Mouse (Mus musculus) intestine, postnatal 0 days (tissue): ENCODE results near the gene Hc. TPM values are rescaled to one million over a fixed set of nuclear protein-coding genes. Genes with fewer than 3 reads are reported as not detected.

Experiments used
- ATAC-seq: fragments of 200-750 bp; cut with Nextera tagmentation; 2 replicates; pipeline ENCODE4 v1.8.0; 2017; ENCODE audit warnings: mild to moderate bottlenecking, moderate TSS enrichment, moderate library complexity
- H3K27ac ChIP-seq: fragments of 300-500 bp; sonication (generic); 2 replicates; pipeline ENCODE4 v1.5.1; 2014; ENCODE audit warnings: mild to moderate bottlenecking, low read depth, low read length, moderate library complexity
- H3K27me3 ChIP-seq: fragments of 300-500 bp; sonication (generic); replicated peaks from 2 replicates; pipeline ENCODE4 v1.6.1; 2014; ENCODE audit warnings: low read length, mixed read lengths; ENCODE audit not compliant: control insufficient read depth, insufficient read depth
- H3K36me3 ChIP-seq: fragments of 300-500 bp; sonication (generic); 2 replicates; pipeline ENCODE4 v1.6.1; 2014; ENCODE audit warnings: mild to moderate bottlenecking, moderate library complexity; ENCODE audit not compliant: control insufficient read depth, insufficient read depth
- H3K4me1 ChIP-seq: fragments of 300-500 bp; sonication (generic); replicated peaks from 2 replicates; pipeline ENCODE4 v1.6.1; 2014; ENCODE audit warnings: antibody characterized with exemption, low read length, mixed read lengths; ENCODE audit not compliant: control insufficient read depth, insufficient read depth
- H3K4me2 ChIP-seq: fragments of 300-500 bp; sonication (generic); replicated peaks from 2 replicates; pipeline ENCODE4 v1.6.1; 2014; ENCODE audit warnings: low read depth, mild to moderate bottlenecking, moderate library complexity
- H3K4me3 ChIP-seq: fragments of 300-500 bp; sonication (generic); 2 replicates; pipeline ENCODE4 v1.5.1; 2014; ENCODE audit warnings: low read depth, low read length
- H3K9ac ChIP-seq: fragments of 300-500 bp; sonication (generic); 2 replicates; pipeline ENCODE4 v1.6.1; 2014; ENCODE audit warnings: mild to moderate bottlenecking, low read depth, low read length
- H3K9me3 ChIP-seq: fragments of 300-500 bp; sonication (generic); 2 replicates; pipeline ENCODE4 v1.6.1; 2016; ENCODE audit warnings: mixed run types; ENCODE audit not compliant: control insufficient read depth
- CTCF ChIP-seq: sonication (generic); IDR thresholded peaks from 2 replicates; pipeline ENCODE4 v1.5.1; 2016; ENCODE audit warnings: low read depth, mild to moderate bottlenecking, control low read depth, antibody characterized with exemption, moderate library complexity
- WGBS: fragments of 180-500 bp; shearing (Covaris S2); extraction: QIAGEN DNeasy Blood & Tissue Kit; methylation state at CpG from one replicate; pipeline ENCODE4 v1.1.7; 2014; 5-methylcytosine and 5-hydroxymethylcytosine counted together
- polyA plus RNA-seq: library from polyadenylated mRNA; unstranded; fragments of >200 nt; fragmentation: Nextera tagmentation; extraction: Ambion mirVana; gene quantifications from 2 replicates; pipeline ENCODE4 v1.2.1, GENCODE M21; 2015

Gene Hc
- polyA plus RNA-seq, 1 experiment from 2014 or later = 0.14 TPM

DNA sequence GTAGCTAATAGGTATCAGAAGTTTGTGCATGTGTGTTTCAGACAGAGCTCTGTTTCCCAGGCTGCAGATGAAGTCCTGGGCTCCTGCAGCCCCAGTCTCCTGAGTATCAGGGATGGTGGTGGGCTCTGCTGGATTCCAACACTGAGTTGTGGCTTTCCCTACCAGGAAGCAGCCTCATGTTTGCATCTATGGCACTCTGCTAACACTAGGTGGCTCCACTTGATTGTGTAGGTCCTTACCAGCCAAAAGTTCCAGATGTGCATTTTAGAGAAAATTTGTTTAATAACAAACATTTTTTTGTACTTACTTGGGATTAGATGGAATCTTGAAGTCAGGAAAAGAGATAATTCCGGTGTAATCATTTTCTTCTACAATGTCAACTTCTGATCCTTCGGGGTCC is 16.3 kb downstream of the Hc start:
- no peak overlapping the region for H3K9ac ChIP-seq
- no peak overlapping the region for H3K4me2 ChIP-seq
- no peaks in the 10 kb centered on the region for H3K9me3 ChIP-seq
- no peaks in the 10 kb centered on the region for H3K4me1 ChIP-seq
- H3K4me3 ChIP-seq = no peak overlapping the region
- H3K27me3 ChIP-seq = no peaks in the 10 kb centered on the region
- peak; percentile 83 for TF ChIP-seq CTCF
- 60% methylated on average over 2 of the region's 2 CpGs for WGBS
- H3K36me3 ChIP-seq = no peaks in the 10 kb centered on the region
- no peak overlapping the region for H3K27ac ChIP-seq
- ATAC-seq = no peak

DNA sequence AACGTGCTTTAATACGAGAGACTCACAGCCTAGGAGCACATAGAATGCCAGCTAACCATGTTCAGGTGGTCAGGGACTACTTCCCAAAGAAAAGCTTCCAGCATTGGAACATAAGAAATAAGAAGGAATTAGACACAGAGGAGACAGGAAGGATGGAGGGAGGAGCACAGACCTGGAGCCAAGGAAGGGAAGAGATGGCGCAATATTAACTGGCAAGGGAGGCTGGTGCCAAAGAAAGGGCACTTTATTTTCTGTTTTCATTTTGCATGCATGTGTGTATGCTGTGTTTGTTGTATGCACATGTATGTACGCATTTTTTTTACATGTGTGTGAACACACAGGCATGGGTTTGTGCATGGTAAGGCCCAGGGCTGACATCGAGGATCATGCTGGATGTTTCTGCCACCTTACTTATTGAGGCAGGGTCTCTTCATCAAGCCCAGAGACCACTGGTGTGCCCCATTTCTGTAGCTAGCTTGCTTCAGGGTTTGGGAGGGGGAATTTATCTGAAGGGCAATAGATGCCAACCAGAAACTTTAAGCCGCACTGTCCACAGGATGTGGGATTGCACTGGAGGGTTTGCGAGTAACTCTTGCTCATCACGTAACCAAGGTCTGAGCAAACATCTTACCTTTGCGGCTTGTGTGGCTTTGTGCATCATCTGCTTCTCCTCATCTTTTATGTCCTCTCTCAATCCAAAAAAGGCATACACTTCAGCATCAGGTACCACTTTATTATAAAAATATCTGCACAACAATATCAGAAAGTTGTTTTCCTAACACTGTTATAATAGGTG is 22.5 kb downstream of the Hc start:
- Histone ChIP-seq H3K4me3 (no peak overlapping the region), H3K4me1 (no peaks in the 10 kb centered on the region), H3K9me3 (no peaks in the 10 kb centered on the region), H3K27me3 (no peaks in the 10 kb centered on the region), H3K36me3 (no peaks in the 10 kb centered on the region), H3K27ac (no peak overlapping the region), H3K4me2 (no peak overlapping the region), H3K9ac (no peak overlapping the region)
- TF ChIP-seq CTCF = no peak
- 93% methylated on average over 9 of the region's 9 CpGs for WGBS
- ATAC-seq = no peak

DNA sequence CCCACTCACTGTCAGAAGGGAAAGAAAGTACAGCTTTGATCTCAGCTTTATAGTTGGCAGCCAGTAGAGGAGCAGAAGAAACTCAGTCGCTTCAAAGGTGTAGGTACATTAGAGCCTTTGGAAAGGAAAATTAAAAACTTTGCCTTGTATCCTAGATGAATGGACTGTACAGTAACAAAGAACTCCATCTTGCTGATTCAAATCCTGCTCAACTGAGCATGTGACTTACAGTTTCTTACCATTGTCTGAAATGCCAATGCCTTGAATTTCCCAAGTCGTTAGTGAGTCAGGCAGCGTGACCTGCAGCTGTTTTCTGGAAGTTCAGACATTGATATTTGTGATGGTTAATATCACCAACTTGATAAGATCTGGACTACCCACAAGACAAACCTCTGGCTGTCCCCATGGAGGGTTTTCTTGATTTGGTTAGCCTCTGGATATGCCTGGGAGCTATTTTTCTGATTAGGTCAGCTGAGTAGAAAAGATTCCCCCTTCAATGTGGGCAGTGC is 36.5 kb downstream of the Hc start:
- Histone ChIP-seq H3K36me3 (no peaks in the 10 kb centered on the region), H3K9me3 (no peaks in the 10 kb centered on the region), H3K27me3 (no peaks in the 10 kb centered on the region), H3K27ac (no peak overlapping the region), H3K4me1 (no peaks in the 10 kb centered on the region), H3K4me3 (no peak overlapping the region), H3K4me2 (no peak overlapping the region), H3K9ac (no peak overlapping the region)
- WGBS = 91% methylated on average over 3 of the region's 3 CpGs
- TF ChIP-seq CTCF = no peak
- no peak for ATAC-seq

DNA sequence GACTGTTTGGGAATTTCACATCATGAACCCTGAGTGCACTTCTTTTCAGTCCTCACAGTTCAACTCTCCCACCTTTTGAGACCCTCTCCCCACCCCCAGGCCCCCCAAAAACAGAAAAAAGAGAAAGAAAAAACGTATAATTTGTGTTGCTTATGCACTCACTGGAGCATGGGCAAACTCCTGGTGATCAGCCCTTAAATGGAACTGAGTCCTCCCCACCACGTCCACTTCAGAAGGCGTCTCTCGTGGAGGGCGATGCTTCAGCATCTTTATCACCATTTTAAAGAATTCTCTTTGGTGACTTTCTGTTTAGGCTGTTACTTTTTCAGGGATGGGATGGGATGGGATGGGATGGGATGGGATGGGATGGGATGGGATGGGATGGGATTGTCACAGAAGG is 39.4 kb downstream of the Hc start:
- no peak for TF ChIP-seq CTCF

DNA sequence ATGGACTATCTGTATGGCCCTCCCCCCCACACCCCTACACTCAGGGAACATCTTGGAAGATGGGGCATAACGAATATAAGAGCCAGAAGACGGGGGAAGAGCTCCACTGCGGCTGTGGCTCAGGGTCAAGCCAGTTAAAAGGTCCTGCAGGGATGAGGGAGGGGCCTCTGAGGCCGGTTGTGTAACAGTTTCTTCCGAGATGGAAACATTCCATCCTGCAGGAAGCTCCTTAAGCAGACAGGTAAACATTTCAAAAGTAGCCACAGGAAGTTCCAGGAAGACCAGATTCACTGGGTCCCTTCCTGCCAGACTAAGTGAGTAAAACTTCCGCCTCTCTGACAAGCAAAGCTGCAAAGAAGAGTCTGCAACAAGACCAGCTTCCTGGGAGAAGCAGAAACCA is 45.4 kb downstream of the Hc start:
- 23% methylated on average over 6 of the region's 6 CpGs for WGBS
- TF ChIP-seq CTCF = no peak
- Histone ChIP-seq H3K4me1 (no peaks in the 10 kb centered on the region), H3K9ac (no peak overlapping the region), H3K4me2 (no peak overlapping the region), H3K9me3 (no peaks in the 10 kb centered on the region), H3K27ac (no peak overlapping the region), H3K27me3 (no peaks in the 10 kb centered on the region), H3K4me3 (no peak overlapping the region), H3K36me3 (no peaks in the 10 kb centered on the region)
- ATAC-seq = no peak

More for the DNA sequence above, 39.4 kb downstream of the Hc start:
- no peak overlapping the region for H3K4me3 ChIP-seq
- H3K4me1 ChIP-seq = no peaks in the 10 kb centered on the region
- no peak for ATAC-seq
- whole genome bisulfite sequencing = 78% methylated on average over 5 of the region's 5 CpGs
- no peaks in the 10 kb centered on the region for H3K27me3 ChIP-seq
- H3K9ac ChIP-seq = no peak overlapping the region
- no peaks in the 10 kb centered on the region for H3K36me3 ChIP-seq
- H3K9me3 ChIP-seq = no peaks in the 10 kb centered on the region
- no peak overlapping the region for H3K4me2 ChIP-seq
- no peak overlapping the region for H3K27ac ChIP-seq

DNA sequence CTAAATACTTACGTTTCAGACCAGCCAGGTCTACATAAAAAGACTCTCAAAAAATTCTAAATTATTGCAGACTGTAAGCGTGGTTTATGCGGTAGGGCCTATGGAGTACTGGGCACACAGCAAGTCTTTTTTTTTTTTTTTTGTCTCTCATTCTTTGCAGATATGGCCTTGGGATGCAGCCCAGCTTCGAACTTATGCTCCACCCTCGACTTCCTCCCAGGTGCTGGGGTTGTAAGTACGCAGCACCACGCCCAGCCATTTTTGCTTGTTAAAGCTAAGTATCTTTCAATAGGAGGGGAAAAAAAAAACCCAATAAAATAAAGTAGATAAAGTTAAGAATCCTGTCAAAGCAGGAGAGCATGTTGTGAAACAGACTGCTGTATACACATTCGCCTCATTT is 49.6 kb downstream of the Hc start:
- no peak for TF ChIP-seq CTCF
- WGBS = 76% methylated on average over 8 of the region's 8 CpGs
- Histone ChIP-seq H3K9ac (no peak overlapping the region), H3K4me3 (no peak overlapping the region), H3K36me3 (no peaks in the 10 kb centered on the region), H3K9me3 (no peaks in the 10 kb centered on the region), H3K27me3 (no peaks in the 10 kb centered on the region), H3K4me2 (no peak overlapping the region), H3K27ac (no peak overlapping the region), H3K4me1 (no peaks in the 10 kb centered on the region)
- ATAC-seq = no peak
